Mouse (Mus musculus) spleen, adult 12 weeks (tissue): ENCODE measurements around the gene Cilp.

Experiments
- DNase-seq: peaks from one replicate; pipeline ENCODE4 v3.0.0; 2022; ENCODE audit warnings: low spot score

Gene Cilp

DNA sequence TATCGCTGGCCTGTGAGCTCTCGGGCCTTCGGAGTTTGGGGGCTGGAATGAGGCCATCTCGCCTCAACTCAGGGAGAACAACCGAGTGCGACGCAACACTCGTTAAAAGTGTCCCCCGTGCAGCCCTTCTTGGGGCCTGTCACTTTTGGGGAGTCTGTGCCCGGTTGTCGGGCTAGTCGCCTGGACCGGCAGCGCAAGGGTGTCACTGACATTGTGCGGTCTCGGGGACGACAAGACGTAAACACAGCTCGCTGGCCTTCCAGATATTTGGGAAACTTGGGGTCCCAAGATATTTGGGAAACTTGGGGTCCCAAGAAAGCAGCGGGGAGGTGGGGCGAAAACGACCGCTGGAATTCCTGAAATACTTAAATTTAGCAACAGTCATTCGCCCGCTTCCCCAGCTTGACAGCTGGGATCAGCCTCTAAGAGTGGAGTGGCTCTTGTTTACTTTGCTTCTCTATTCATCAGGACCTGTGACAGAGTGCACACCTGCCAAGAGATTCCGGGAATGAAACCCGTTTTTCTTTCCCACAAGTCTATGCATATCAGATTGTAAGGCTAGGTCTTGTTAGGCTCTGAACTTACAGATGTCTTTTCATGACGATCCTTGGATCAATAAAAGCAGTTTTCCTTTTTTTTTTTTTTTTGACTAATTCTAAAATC is 29.9 kb downstream of the Cilp start:
- DNase-seq, result no peak

DNA sequence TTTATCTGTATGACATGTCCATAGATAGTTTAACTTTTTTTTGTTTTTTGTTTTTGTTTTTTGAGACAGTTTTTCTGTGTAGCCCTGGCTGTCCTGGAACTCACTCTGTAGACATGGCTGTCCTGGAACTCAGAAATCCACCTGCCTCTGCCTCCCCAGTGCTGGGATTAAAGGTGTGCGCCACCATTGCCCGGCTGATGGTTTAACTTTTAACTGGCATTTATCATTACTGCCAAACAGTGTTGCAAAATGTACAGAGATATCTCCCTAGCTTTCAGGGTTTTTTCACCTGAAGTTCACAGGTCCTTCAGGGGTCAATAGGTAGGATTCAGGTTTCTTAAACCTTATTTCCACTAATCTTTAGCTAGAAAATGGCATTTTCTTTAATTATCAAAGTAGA is 32.1 kb downstream of the Cilp start:
- DNase-seq, result no peak

DNA sequence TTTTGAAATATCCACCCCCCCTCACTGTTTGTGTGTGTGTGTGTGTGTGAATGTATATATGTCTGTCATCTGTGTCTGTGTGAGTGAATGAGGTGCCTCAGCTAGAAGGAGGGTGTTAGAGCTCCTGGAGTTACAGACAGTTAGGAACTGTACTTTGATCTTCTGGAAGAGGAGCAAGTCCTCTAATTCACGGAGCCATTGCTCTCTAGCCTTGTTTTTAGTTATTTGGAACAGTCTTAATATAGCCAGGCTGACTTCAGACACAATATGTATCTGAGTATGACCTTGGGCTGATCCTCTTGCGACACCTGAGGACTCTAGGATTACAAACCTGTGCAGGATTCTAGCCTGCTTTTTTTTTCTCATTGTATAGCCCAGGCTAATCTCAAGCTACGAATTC is 33.8 kb downstream of the Cilp start:
- DNase-seq, result no peak

DNA sequence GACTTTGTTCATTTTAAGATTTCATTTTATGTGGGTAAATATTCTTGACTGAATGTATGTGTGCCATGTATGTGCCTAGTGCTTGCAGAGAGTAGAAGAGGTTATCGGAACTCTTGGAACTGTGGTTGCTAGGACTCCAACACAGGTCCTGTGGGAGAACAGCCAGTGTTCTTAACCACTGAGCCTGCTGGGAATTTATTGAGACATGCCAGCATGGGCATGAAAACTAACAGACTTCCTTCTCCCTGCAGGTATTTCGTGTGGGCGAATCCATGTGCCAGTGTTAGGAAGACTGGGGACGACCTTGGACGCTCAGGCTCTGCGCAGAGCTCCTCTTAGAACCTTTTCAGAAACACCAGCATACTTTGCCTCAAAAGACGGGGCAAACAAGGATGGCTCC is 34.7 kb downstream of the Cilp start:
- no peak for DNase-seq

DNA sequence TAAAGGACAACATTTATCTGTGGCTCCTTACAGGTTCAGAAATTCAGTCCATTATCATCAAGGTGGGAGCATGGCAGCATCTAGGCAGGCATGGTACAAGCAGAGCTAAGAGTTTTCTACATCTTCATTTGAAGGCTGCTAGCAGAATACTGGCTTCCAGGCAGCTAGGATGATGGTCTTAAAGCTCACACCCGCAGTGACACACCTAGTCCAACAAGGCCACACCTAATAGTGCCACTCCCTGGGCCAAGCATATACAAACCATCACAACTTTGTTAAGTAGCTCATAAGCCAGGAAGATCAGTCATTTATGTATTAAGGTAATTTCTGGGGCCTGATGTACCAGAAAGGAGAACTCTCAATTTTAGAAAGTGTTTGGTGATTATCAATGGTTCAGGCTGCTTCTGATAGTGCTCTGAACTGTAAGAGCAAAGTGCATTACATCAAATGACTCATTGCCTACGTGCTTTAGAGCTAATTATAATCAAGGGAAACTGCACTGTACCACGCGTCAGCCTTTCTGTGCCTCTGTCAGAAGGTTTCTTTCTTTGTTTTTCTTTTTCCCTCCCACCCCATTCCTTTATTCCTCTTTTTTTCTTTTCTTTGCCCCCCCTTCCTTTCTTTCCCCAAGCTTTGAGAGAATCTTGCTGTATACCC is 37.5 kb downstream of the Cilp start:
- no peak for DNase-seq

DNA sequence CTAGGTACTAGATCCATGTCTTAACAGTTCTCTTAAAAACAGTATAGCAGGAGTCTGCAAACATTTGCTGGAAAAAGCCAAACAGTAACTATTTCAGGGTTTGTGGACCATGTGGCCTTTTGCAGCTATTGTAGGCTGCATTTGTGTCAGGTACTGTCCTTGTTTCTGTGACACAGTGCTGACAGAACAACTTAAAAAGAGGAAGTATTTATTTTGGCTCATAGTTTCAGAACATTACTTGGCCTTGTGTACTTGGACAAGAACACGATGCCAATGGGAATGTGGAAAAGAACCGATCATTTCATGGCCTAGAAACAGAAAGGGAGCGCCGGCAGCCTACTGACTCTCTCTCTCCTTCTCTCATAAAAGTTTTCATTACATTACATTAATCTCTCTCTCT is 38.6 kb downstream of the Cilp start:
- DNase-seq, result no peak

DNA sequence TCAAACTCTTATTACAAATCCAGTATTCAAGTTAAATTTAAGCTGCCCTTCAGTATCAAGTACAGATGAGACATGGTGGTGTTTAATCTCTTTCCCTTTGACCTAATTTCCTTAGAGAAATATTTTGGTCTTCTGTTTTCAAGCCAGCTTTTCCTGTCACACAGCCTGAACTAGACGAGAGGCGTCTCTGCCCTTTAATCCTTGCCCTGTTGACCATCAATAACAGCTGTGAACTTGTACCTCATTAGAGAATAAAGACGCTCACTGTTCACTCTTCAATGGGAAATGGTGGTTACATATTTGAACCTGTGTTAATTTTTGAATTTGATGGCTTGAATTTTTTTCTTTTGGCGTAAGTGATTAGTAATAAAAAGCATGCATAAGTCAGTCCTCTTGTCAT is 39.3 kb downstream of the Cilp start:
- no peak for DNase-seq

DNA sequence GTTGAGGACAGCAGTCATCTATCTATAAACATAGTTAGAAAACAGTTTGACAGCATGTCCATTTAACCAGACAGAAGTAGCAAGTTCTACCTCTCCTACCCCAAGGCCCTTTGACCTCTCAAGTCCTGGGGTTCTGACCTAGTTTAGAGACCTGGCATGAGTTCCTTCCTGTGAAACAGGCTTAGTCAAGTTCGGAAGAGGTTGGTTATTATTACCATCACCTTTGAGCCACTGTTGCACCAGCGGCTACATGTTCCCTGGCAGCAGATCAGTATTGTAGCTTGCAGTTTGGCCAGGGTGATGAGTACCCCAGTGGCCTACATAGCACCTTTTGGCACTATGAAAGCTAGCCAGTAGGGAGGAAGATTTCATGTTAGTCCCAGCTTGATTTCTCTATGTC is 41.7 kb downstream of the Cilp start:
- DNase-seq, result no peak

DNA sequence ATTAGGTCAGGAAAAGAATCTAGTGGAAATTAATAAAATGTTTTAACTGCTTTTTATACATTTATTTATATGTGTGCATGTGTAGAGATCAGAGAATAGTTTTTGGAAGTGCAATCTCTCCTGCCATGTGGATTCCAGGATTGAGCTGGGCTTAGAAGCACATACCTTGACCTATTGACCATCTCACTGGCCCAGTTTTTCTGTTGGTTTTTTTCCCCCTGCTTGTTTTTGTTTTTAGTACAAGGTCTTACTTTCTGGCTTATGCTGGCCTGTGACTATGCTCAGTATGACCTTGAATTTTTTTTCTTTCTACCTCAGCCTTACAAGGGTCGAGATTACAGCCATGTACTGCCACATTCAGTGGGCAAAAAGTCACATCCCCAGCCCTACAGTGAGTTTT is 43.0 kb downstream of the Cilp start:
- DNase-seq, result no peak

DNA sequence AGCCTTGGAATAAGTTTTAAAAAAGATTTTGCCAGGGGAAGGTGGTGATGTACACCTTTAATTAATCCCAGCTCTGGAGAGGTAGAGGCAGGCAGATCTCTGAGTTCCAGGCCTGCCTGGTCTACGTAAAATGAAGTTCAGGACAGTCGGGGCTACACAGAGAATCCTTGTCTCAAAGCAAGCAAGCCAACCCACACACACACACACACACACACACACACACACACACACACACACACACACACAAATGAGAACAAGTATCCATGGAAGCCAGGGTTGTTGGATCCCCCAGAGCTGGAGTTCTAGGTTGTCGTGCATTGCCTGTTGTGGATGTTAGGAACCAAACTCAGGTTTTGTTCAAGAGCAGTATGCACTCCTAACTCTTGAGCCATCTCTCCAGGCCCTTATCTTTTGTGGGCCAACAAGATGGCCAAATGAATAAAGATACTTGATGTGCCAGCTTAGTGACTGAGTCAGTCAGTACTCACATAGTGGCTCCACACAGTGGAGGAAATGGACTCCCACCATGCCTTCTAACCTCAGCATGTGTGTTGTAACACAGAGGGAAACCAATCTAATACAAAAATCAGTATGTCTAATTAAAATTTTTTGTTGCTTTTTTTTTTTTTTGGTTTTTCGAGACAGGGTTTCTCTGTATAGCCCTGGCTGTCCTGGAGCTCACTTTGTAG is 47.8 kb downstream of the Cilp start:
- DNase-seq, result no peak

DNA sequence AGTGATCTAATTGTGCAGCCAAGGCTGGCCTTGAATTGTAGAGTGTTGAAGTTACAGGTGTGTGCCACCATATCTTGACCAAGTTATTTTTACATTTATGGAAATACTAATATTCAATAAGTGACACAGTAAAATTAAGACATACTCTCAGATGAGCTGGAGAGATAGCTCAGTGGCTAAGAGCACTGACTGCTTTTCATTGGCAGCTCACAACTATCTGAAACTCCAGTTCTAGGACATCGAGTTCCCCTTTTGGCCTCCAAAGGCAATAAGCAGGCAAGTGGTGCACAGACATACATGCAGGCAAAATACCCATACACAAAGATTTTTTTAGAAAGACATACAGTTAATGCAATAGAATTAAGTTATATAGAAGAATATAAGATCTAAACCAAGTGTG is 48.9 kb downstream of the Cilp start:
- no peak for DNase-seq

DNA sequence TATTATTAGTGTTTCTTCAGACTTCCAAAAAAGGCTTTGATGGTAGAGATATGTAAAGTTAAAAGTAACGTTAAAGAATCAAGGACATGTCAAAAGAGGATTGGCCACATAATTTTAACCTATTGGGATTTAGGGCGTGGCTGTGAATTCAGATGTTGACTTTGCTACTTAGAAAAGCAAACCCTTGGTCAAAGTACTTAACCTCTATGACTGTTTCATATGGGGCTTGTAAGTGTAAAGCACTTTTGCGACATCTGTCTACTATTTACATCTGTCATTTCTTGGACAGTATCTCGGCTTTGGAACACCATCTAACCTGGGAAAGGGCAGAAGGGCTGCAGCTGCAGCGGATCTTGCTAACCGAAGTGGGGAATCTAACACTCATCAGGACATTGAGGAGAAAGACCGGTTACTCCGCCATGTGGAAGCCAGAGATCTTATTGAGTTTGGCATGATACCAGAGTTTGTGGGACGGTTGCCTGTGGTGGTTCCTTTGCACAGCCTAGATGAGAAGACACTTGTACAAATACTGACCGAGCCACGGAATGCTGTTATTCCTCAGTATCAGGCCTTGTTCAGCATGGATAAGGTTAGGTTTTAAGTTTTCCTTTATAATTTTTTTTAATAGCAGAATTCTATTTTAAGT is 57.4 kb downstream of the Cilp start:
- DNase-seq, result no peak

DNA sequence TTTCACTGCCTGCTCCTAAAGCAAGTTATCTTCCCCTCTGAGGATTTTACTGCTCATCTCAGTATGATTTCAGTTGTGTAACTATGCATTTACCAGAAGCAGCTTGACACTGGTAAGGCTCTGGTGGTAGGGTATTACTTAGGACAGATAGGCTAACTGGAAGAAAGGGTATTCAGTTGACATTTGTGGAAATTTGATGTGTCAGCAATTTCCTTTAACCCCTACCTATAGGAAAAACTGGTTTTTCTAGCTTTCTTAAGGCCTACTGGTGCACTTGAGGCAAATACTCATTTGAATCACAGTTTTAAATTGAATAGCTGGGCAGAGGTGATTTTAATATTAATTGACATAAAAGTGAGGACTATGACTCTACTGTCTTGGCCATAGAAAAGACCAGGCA is 61.0 kb downstream of the Cilp start:
- no peak for DNase-seq

DNA sequence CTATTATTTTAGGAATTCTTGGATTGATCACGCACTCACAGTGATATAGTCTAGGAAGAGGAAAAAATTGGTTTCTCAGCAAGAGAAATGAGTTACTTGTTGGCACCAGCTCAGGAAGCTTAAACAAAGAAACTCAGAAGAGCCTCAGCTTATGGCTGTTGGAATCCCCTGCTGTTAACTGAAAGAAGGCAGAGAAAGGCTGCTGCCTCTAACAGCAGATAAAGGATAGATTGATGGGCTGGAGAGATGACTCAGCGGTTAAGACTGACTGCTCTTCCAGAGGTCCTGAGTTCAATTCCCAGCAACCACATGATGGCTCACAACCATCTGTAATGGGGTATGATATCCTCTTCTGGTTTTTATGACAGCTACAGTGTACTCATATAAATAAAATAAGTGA is 62.4 kb downstream of the Cilp start:
- no peak for DNase-seq
